Mouse (Mus musculus): ENCODE measurements around the gene Znrf2. TPM values are rescaled to one million over a fixed set of nuclear protein-coding genes. Genes with fewer than 3 reads are reported as not detected.

Znrf2 gene
- polyA plus RNA-seq, 1 experiment from 2014 or later, result 6.0 TPM

DNA sequence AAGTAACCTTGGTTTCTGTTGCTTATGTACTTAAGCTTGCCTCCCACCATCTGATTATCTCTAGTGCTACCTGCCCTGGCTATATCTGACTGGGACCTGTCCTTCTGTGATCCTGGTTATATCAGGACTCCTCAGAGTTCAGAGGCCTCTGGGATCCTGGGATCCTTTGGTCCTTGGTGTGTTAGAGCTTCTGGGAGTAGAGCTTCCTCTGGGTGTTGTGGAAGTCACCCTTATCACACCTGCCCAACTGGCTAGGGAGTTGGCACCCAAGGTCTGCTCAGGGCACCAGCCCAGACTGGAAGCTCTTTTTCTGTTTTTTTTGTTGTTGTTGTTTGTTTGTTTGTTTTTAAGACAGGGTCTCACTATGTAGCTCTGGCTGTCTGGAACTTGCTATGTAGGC, 43.5 kb downstream of the Znrf2 start:
- Histone ChIP-seq H3K36me3 (ENCODE audit: control insufficient read depth, insufficient read depth, low read length) (no peaks in the 10 kb centered on the region), H3K27ac (ENCODE audit: low read length) (no peak overlapping the region), H3K4me1 (ENCODE audit: control insufficient read depth, insufficient read depth, low read length) (no peaks in the 10 kb centered on the region), H3K9me3 (ENCODE audit: control insufficient read depth, low read depth, low read length) (no peaks in the 10 kb centered on the region), H3K4me3 (ENCODE audit: low read depth, low read length) (no peak overlapping the region), H3K27me3 (ENCODE audit: control insufficient read depth, insufficient read depth, low read length) (no peaks in the 10 kb centered on the region), H3K4me2 (replicated peaks; ENCODE audit: low read depth, low read length) (no peak overlapping the region), H3K9ac (replicated peaks; ENCODE audit: low read depth, low read length) (no peak overlapping the region)
- ATAC-seq (ENCODE audit: insufficient number of reproducible peaks, insufficient read depth, low FRiP score, low read depth), result no peak

DNA sequence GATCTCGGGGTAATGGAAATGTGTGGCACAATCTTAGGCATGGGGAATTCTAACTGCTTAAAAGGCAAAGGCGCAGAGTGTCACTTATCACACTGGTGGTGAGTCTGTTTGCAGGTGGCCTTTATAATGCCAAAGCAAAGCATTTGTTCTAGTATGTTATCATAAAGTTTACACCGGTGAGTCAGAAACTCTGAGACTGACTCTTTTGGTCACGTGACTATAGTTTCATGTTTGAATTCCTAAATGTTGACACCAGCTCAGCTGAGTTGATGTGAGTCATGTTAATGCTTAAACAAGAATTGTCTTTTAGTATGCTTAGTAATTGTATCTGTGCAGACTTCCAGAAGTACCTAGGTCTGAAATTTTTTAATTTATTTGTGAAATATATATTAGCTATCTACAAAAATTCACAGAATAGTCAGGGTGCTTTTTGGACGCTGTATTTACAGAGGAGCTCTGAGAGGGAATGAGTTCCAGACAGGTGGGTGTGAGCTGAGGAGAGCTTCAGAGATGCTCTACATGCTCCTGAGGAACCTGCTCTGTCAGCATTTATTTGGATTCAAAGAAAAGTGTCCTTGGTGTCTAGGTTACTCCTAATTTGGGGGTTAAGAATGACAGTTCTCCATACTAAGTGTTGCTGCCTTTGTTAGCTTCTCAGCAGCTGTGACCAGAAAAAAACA, 50.2 kb downstream of the Znrf2 start:
- Histone ChIP-seq H3K4me1 (ENCODE audit: control insufficient read depth, insufficient read depth, low read length) (no peaks in the 10 kb centered on the region), H3K36me3 (ENCODE audit: control insufficient read depth, insufficient read depth, low read length) (no peaks in the 10 kb centered on the region), H3K9me3 (ENCODE audit: control insufficient read depth, low read depth, low read length) (no peaks in the 10 kb centered on the region), H3K27ac (ENCODE audit: low read length) (peak overlapping the region; percentile 39; the same call in 1 of the 2 replicates), H3K9ac (replicated peaks; ENCODE audit: low read depth, low read length) (no peak overlapping the region), H3K4me3 (ENCODE audit: low read depth, low read length) (no peak overlapping the region), H3K27me3 (ENCODE audit: control insufficient read depth, insufficient read depth, low read length) (no peaks in the 10 kb centered on the region), H3K4me2 (replicated peaks; ENCODE audit: low read depth, low read length) (no peak overlapping the region)
- ATAC-seq (ENCODE audit: insufficient number of reproducible peaks, insufficient read depth, low FRiP score, low read depth), result no peak; the same call in 1 of the 2 replicates
- 70% methylated on average over 5 of the region's 5 CpGs for WGBS

DNA sequence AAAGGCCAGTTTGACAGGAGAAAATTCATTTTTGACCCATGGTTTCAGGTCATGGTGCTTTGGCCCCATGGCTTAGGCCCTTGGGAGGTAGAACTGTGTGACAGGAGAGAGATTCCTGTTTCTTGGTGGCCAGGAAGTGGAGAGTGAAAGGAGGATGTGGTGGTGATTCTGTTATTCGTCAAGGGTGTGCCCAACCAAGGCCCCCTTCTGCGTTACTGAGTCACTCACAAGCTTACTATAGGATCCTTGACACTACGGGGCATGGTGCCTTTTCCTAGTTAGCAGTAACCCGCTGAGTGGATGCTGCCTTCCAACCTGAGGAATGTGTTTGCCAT, 50.7 kb downstream of the Znrf2 start:
- Histone ChIP-seq H3K4me1 (ENCODE audit: control insufficient read depth, insufficient read depth, low read length) (no peaks in the 10 kb centered on the region), H3K27me3 (ENCODE audit: control insufficient read depth, insufficient read depth, low read length) (no peaks in the 10 kb centered on the region), H3K4me2 (replicated peaks; ENCODE audit: low read depth, low read length) (no peak overlapping the region), H3K9me3 (ENCODE audit: control insufficient read depth, low read depth, low read length) (no peaks in the 10 kb centered on the region), H3K9ac (replicated peaks; ENCODE audit: low read depth, low read length) (no peak overlapping the region), H3K36me3 (ENCODE audit: control insufficient read depth, insufficient read depth, low read length) (no peaks in the 10 kb centered on the region), H3K4me3 (ENCODE audit: low read depth, low read length) (no peak overlapping the region), H3K27ac (ENCODE audit: low read length) (no peak overlapping the region)
- no peak for ATAC-seq (ENCODE audit: insufficient number of reproducible peaks, insufficient read depth, low FRiP score, low read depth)
- 54% methylated on average over 4 of the region's 4 CpGs for WGBS

DNA sequence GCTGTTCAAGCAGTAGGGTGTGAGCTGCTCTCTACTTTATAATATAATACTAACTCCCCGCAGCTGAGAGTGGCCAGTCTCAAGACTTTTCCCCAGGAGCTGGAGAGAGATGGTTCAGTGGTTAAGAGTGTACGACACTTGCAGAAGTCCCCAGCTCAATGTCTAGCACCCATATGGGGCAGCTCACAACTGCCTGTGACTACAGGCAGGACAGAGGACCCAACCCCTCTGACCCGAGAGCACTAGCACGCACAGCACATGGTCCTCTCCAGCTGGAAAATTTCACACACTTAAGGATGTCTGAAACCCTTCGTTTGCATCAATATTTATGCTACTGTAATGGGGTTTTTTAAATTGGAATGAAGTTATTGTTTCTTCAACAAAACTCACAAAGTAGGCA, 56.3 kb downstream of the Znrf2 start:
- no peak for ATAC-seq (ENCODE audit: insufficient number of reproducible peaks, insufficient read depth, low FRiP score, low read depth)
- 55% methylated on average over 5 of the region's 5 CpGs for WGBS
- Histone ChIP-seq H3K27ac (ENCODE audit: low read length) (no peak overlapping the region), H3K4me1 (ENCODE audit: control insufficient read depth, insufficient read depth, low read length) (no peaks in the 10 kb centered on the region; the same call in 1 of the 2 replicates), H3K36me3 (ENCODE audit: control insufficient read depth, insufficient read depth, low read length) (no peaks in the 10 kb centered on the region), H3K4me2 (replicated peaks; ENCODE audit: low read depth, low read length) (no peak overlapping the region), H3K4me3 (ENCODE audit: low read depth, low read length) (no peak overlapping the region), H3K9me3 (ENCODE audit: control insufficient read depth, low read depth, low read length) (no peaks in the 10 kb centered on the region), H3K9ac (replicated peaks; ENCODE audit: low read depth, low read length) (no peak overlapping the region), H3K27me3 (ENCODE audit: control insufficient read depth, insufficient read depth, low read length) (no peaks in the 10 kb centered on the region)

DNA sequence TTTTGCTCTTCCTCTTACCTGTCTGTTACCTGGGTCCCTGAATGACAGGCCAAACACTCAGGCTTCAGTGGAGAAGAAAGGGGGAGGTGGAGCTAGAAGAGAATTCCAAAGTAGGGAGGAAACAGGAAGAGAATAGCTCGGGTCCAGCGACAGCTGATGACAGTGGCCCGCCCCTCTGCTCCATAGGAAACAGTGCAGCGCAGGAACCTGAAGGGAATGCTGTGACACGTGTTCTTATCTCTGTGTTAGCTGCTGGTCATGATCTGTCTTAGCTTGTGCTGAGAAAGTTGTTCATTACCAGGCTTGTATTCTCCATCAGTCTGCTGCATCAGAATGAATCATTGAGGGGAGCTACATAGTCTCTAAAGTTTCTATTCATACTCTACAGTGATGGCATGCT, 60.1 kb downstream of the Znrf2 start:
- H3K9ac ChIP-seq (replicated peaks; ENCODE audit: low read depth, low read length), result no peak overlapping the region
- WGBS, result 30% methylated on average over 5 of the region's 5 CpGs
- no peaks in the 10 kb centered on the region for H3K27me3 ChIP-seq (ENCODE audit: control insufficient read depth, insufficient read depth, low read length)

DNA sequence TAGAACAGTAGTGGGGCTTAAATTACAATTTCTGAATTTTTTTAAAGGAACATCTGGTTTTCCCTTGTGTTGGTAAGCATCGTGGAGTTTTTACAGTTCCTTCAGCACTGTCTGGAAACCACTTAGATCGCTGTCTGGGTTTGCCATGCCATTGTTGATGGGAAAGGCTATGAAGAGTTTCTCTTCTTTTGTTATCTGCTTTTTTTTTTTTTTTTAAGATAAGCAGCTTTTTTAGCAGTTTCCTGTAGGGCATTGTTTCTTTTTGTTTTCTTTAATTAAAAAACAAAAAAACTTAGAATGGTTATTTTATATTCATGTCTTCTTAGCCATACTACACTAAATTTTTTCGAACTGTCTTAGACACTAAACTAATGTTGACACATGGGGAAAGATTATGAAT, 60.9 kb downstream of the Znrf2 start:
- Histone ChIP-seq H3K9ac (replicated peaks; ENCODE audit: low read depth, low read length) (no peak overlapping the region), H3K27ac (ENCODE audit: low read length) (no peak overlapping the region), H3K4me2 (replicated peaks; ENCODE audit: low read depth, low read length) (no peak overlapping the region), H3K27me3 (ENCODE audit: control insufficient read depth, insufficient read depth, low read length) (no peaks in the 10 kb centered on the region), H3K4me1 (ENCODE audit: control insufficient read depth, insufficient read depth, low read length) (no peaks in the 10 kb centered on the region; the same call in 1 of the 2 replicates), H3K36me3 (ENCODE audit: control insufficient read depth, insufficient read depth, low read length) (no peaks in the 10 kb centered on the region), H3K4me3 (ENCODE audit: low read depth, low read length) (no peak overlapping the region), H3K9me3 (ENCODE audit: control insufficient read depth, low read depth, low read length) (no peaks in the 10 kb centered on the region)
- WGBS, result 93% methylated on average over 3 of the region's 3 CpGs
- ATAC-seq (ENCODE audit: insufficient number of reproducible peaks, insufficient read depth, low FRiP score, low read depth), result no peak

More for the DNA sequence above, 60.1 kb downstream of the Znrf2 start:
- Histone ChIP-seq H3K27ac (ENCODE audit: low read length) (no peak overlapping the region), H3K4me3 (ENCODE audit: low read depth, low read length) (no peak overlapping the region), H3K36me3 (ENCODE audit: control insufficient read depth, insufficient read depth, low read length) (no peaks in the 10 kb centered on the region), H3K4me2 (replicated peaks; ENCODE audit: low read depth, low read length) (no peak overlapping the region), H3K4me1 (ENCODE audit: control insufficient read depth, insufficient read depth, low read length) (no peaks in the 10 kb centered on the region; the same call in 1 of the 2 replicates), H3K9me3 (ENCODE audit: control insufficient read depth, low read depth, low read length) (no peaks in the 10 kb centered on the region)
- ATAC-seq (ENCODE audit: insufficient number of reproducible peaks, insufficient read depth, low FRiP score, low read depth), result no peak

DNA sequence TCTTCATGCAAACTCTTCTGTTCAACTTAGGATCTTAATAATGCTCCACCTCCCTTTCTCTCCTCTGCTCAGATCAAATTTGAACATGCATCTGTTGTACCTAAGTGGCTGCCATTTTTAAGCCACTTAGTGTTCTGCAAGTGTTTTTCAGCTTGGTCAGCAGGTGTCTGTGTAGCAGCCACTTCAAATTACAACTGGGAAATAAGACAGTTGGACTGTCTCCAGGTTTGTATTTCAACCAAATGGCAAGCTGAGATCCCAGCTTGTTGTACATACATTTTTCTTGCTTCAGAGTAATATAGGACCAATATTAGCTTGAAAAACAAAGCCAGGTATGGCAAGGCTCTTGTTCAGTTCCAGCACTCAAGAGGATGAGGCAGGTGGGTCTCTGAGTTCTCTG, 61.8 kb downstream of the Znrf2 start:
- H3K27ac ChIP-seq (ENCODE audit: low read length), result no peak overlapping the region
- ATAC-seq (ENCODE audit: insufficient number of reproducible peaks, insufficient read depth, low FRiP score, low read depth), result no peak

DNA sequence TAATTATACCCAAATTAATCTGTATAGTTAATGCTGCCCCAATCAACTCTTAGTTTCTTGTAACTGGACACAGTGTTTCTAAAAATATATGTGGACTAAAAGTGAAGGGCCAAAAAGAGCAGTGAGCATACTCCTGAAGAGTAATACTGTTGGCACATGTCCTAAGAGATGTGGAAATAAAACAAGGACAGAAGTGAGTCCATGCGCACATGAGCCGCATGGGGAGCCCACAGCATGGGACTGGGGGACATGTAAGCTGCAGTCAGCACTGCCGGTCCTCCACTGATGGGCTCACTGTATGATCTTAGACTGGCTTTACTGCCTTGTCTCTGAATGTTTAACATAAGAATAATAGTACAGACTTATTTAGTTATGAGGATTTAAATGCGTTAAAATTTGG, 63.4 kb downstream of the Znrf2 start:
- Histone ChIP-seq H3K4me3 (ENCODE audit: low read depth, low read length) (no peak overlapping the region), H3K4me2 (replicated peaks; ENCODE audit: low read depth, low read length) (no peak overlapping the region), H3K27me3 (ENCODE audit: control insufficient read depth, insufficient read depth, low read length) (no peaks in the 10 kb centered on the region), H3K9me3 (ENCODE audit: control insufficient read depth, low read depth, low read length) (no peaks in the 10 kb centered on the region), H3K9ac (replicated peaks; ENCODE audit: low read depth, low read length) (no peak overlapping the region), H3K36me3 (ENCODE audit: control insufficient read depth, insufficient read depth, low read length) (no peaks in the 10 kb centered on the region), H3K27ac (ENCODE audit: low read length) (no peak overlapping the region), H3K4me1 (ENCODE audit: control insufficient read depth, insufficient read depth, low read length) (no peaks in the 10 kb centered on the region)
- ATAC-seq (ENCODE audit: insufficient number of reproducible peaks, insufficient read depth, low FRiP score, low read depth), result no peak
- WGBS, result 93% methylated on average over 4 of the region's 4 CpGs

More for the DNA sequence above, 61.8 kb downstream of the Znrf2 start:
- Histone ChIP-seq H3K36me3 (ENCODE audit: control insufficient read depth, insufficient read depth, low read length) (no peaks in the 10 kb centered on the region), H3K27me3 (ENCODE audit: control insufficient read depth, insufficient read depth, low read length) (no peaks in the 10 kb centered on the region), H3K4me3 (ENCODE audit: low read depth, low read length) (no peak overlapping the region), H3K4me2 (replicated peaks; ENCODE audit: low read depth, low read length) (no peak overlapping the region), H3K9me3 (ENCODE audit: control insufficient read depth, low read depth, low read length) (no peaks in the 10 kb centered on the region), H3K9ac (replicated peaks; ENCODE audit: low read depth, low read length) (no peak overlapping the region), H3K4me1 (ENCODE audit: control insufficient read depth, insufficient read depth, low read length) (no peaks in the 10 kb centered on the region; the same call in 1 of the 2 replicates)

DNA sequence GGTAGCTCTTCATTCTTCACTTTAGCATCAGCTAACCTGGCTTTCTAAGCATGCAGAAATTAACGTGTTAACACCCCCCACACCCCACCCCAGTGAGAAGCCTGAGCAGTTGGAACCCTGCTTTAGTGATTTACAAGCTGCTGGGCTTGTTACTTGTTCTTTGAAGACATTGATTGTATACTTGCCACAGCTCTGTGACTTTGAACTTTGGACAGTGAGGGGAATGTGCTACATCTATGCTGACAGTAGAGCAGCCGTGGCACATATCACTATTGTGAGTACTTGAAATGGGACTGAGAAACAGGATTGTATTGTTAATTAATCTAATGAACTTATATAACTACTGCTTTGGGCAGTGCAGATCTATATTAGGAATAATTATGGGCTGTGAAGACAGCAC, 66.7 kb downstream of the Znrf2 start:
- no peak for ATAC-seq (ENCODE audit: insufficient number of reproducible peaks, insufficient read depth, low FRiP score, low read depth)
- H3K27ac ChIP-seq (ENCODE audit: low read length), result no peak overlapping the region
- WGBS, result 83% methylated on average over 2 of the region's 2 CpGs

More for the DNA sequence above, 66.7 kb downstream of the Znrf2 start:
- no peak overlapping the region for H3K9ac ChIP-seq (replicated peaks; ENCODE audit: low read depth, low read length)
- no peak overlapping the region for H3K4me2 ChIP-seq (replicated peaks; ENCODE audit: low read depth, low read length)
- H3K4me1 ChIP-seq (ENCODE audit: control insufficient read depth, insufficient read depth, low read length), result 0 out of 2 replicates have a peak, but pooled peaks cover 3% of the 10 kb centered on the region
- H3K36me3 ChIP-seq (ENCODE audit: control insufficient read depth, insufficient read depth, low read length), result no peaks in the 10 kb centered on the region
- no peaks in the 10 kb centered on the region for H3K27me3 ChIP-seq (ENCODE audit: control insufficient read depth, insufficient read depth, low read length)
- H3K9me3 ChIP-seq (ENCODE audit: control insufficient read depth, low read depth, low read length), result no peaks in the 10 kb centered on the region
- H3K4me3 ChIP-seq (ENCODE audit: low read depth, low read length), result no peak overlapping the region

Data from stomach, embryonic 14.5 days (tissue).